Mouse (Mus musculus) liver, embryonic 16.5 days (tissue): ENCODE measurements around the gene Psma6. TPM values are rescaled to one million over a fixed set of nuclear protein-coding genes. Genes with fewer than 3 reads are reported as not detected.

Experiments used
- ATAC-seq: fragments of 200-750 bp; cut with Nextera tagmentation; 2 replicates; pipeline ENCODE4 v1.8.0; 2017; ENCODE audit warnings: low read depth, mild to moderate bottlenecking, moderate number of reproducible peaks, moderate library complexity
- H3K27ac ChIP-seq: fragments of 300-500 bp; sonication (generic); 2 replicates; pipeline ENCODE4 v1.5.1; 2014; ENCODE audit warnings: mild to moderate bottlenecking, low read length
- H3K27me3 ChIP-seq: fragments of 300-500 bp; sonication (generic); 2 replicates; pipeline ENCODE4 v1.6.1; 2014; ENCODE audit warnings: low read depth, low read length, mixed read lengths; ENCODE audit not compliant: control insufficient read depth, insufficient read depth
- H3K36me3 ChIP-seq: fragments of 300-500 bp; sonication (generic); 2 replicates; pipeline ENCODE4 v1.6.1; 2014; ENCODE audit warnings: mild to moderate bottlenecking; ENCODE audit not compliant: control insufficient read depth, insufficient read depth
- H3K4me1 ChIP-seq: fragments of 300-500 bp; sonication (generic); 2 replicates; pipeline ENCODE4 v1.6.1; 2014; ENCODE audit warnings: low read depth, low read length, mixed read lengths; ENCODE audit not compliant: control insufficient read depth
- H3K4me2 ChIP-seq: fragments of 300-500 bp; sonication (generic); 2 replicates; pipeline ENCODE4 v1.6.1; 2014; ENCODE audit warnings: low read depth, low read length, mixed read lengths
- H3K4me3 ChIP-seq: fragments of 300-500 bp; sonication (generic); 2 replicates; pipeline ENCODE4 v1.5.1; 2014; ENCODE audit warnings: low read depth, mild to moderate bottlenecking, low read length
- H3K9ac ChIP-seq: fragments of 300-500 bp; sonication (generic); 2 replicates; pipeline ENCODE4 v1.6.1; 2014; ENCODE audit warnings: low read depth, low read length
- H3K9me3 ChIP-seq: fragments of 300-500 bp; sonication (generic); replicated peaks from 2 replicates; pipeline ENCODE4 v1.6.1; 2016; ENCODE audit warnings: low read length; ENCODE audit not compliant: control insufficient read depth
- WGBS: fragments of 180-500 bp; shearing (Covaris S2); extraction: QIAGEN DNeasy Blood & Tissue Kit; methylation state at CpG from one replicate; pipeline ENCODE4 v1.1.7; 2014; ENCODE audit not compliant: insufficient replicate concordance; 5-methylcytosine and 5-hydroxymethylcytosine counted together
- polyA plus RNA-seq: library from polyadenylated mRNA; unstranded; fragments of >200 nt; fragmentation: Nextera tagmentation; extraction: Ambion mirVana; gene quantifications from 2 replicates; pipeline ENCODE4 v1.2.1, GENCODE M21; 2015

The Psma6 gene
- polyA plus RNA-seq, 1 experiment from 2014 or later: 163 TPM

DNA sequence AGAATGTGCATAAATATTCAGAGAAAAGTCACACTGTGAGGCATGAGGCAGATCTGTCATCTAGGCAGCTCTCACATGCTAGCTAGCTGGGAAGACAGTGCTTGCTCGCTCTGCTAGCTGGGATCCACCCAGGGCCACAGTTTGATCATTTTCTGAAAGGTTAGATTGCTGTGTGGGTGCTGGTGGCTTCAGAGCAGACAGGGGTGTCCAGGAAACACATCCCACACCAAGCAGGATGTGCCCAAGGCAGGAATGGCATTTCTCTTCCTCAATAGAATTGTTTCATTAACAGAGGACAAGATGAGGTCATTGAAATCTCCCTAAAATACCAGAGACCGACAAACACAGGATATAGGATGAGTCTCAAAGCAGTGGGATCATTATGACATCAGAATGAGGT lies 18.9 kb upstream of the Psma6 start:
- H3K4me3 ChIP-seq: no peak overlapping the region
- peaks cover 31% of the 10 kb centered on the region for H3K27me3 ChIP-seq
- no peaks in the 10 kb centered on the region for H3K9me3 ChIP-seq
- H3K4me2 ChIP-seq: no peak overlapping the region
- H3K4me1 ChIP-seq: no peaks in the 10 kb centered on the region
- no peak for ATAC-seq
- no peak overlapping the region for H3K9ac ChIP-seq
- no peaks in the 10 kb centered on the region for H3K36me3 ChIP-seq
- H3K27ac ChIP-seq: no peak overlapping the region
- 56% methylated on average over 2 of the region's 2 CpGs for WGBS

DNA sequence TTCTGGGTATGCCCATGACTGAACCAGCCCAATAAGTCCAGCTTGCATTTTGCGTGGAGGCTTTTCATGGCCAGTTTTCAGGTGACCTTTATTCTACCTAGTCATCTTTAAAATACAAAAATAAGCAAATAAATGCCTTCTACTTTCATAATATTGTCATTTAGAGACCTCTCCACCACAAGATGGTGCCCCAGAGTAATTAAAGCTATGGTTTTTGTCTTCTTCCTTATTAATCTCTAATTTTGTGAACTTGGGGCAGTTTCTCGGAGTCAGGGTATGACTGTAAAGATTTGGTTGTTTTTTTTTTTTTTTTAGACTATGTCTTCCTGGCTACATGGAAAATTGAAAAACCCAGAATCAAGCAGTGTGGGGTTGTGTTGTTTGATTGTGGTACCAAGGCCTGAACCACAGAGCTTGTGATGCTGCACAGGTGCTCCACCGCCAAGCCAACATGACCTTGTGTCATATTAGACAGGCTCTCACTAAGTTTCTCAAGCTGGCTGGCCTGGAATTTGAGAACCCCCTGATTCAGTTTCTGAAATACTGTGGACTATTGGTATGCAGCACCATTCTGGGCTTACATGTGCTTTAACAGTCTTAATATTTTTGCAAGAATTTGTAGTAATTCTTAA lies 11.5 kb upstream of the Psma6 start:
- no peak for ATAC-seq
- WGBS: 78% methylated on average over 3 of the region's 3 CpGs

DNA sequence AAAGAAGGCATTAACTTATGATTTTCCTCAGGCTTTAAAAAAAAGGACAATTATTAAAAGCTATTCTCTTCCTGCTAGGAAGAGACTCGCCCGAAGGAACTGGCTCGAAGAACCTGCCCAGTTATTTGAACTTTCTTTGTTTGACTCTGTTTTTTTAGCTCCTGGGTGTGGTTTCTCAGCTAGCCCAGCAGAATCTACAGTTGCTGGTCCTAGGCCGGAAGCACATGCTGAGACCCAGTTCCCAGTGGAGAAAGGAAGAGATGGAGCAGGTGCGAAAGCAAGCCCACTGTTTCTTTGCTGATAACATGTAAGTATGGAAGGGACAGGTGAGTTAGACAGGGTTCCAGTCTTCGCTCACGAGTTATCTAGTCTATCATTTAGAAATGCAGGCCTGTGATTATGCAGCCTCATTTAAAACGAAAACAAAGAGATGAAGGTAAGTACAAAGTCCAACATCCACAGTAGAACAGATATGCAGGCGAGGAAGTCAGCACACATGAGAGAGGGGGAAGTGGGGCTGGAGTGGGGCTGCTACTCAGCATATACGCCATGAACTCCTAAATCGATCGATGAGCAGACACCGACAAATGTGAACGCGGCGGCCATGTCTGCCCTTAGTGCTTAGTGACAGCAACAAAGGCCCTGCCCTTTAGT lies 6.9 kb upstream of the Psma6 start:
- Histone ChIP-seq H3K27ac (no peak overlapping the region), H3K9me3 (no peaks in the 10 kb centered on the region)

More for the DNA sequence above, 11.5 kb upstream of the Psma6 start:
- no peak overlapping the region for H3K4me2 ChIP-seq
- H3K27me3 ChIP-seq: peaks cover 8% of the 10 kb centered on the region
- no peak overlapping the region for H3K9ac ChIP-seq
- no peaks in the 10 kb centered on the region for H3K36me3 ChIP-seq
- no peaks in the 10 kb centered on the region for H3K4me1 ChIP-seq
- no peak overlapping the region for H3K4me3 ChIP-seq
- no peaks in the 10 kb centered on the region for H3K9me3 ChIP-seq
- H3K27ac ChIP-seq: no peak overlapping the region

DNA sequence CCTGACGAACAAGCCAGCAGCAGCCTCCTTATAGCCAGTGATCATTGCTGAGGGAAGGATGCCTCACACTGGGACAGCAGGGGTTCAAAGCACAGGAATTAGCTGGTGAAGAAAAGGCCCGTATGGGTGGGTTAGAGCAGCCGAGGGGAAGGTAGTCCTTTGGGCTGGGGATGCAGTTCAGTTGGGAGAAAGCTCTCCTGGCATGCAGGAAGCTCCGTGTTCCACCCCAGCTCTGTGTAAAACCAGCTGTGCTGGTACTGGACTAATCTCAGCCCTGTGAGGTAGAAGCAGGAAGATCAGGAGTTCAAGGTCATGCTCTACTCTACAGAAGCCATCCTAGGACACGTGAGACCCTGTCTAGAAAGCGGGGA lies 6.4 kb upstream of the Psma6 start:
- H3K9me3 ChIP-seq: no peaks in the 10 kb centered on the region
- H3K4me2 ChIP-seq: no peak overlapping the region
- WGBS: 69% methylated on average over 6 of the region's 6 CpGs
- no peak overlapping the region for H3K27ac ChIP-seq
- H3K9ac ChIP-seq: no peak overlapping the region
- no peaks in the 10 kb centered on the region for H3K36me3 ChIP-seq
- no peak for ATAC-seq
- no peaks in the 10 kb centered on the region for H3K4me1 ChIP-seq
- H3K27me3 ChIP-seq: no peaks in the 10 kb centered on the region
- no peak overlapping the region for H3K4me3 ChIP-seq

More for the DNA sequence above, 6.9 kb upstream of the Psma6 start:
- H3K36me3 ChIP-seq: no peaks in the 10 kb centered on the region
- no peak overlapping the region for H3K4me3 ChIP-seq
- H3K9ac ChIP-seq: no peak overlapping the region
- H3K4me1 ChIP-seq: no peaks in the 10 kb centered on the region
- no peak for ATAC-seq
- H3K4me2 ChIP-seq: no peak overlapping the region
- no peaks in the 10 kb centered on the region for H3K27me3 ChIP-seq
- 82% methylated on average over 16 of the region's 16 CpGs for WGBS

DNA sequence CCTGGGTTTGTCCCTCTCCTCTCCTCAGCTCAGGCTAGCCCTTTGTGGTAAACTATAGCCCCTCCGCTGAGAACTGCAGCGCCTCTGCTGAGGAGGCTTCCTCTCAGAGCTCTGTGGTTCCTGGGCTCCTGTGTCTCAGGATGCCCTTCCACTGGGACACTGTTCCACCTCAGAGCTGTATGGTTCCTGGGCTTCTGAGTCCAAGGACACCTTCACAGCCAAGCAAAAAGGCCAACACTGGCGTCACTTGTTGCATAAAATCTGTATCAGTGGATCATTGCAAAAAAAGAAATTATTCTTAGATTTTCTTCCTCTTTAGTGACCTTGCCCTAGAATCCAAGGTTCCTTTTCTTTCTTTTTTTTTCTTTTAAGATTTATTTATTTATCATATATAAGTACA lies 804 bp downstream of the Psma6 start:
- WGBS: 71% methylated on average over 3 of the region's 3 CpGs
- no peak overlapping the region for H3K27ac ChIP-seq
- H3K36me3 ChIP-seq: no peaks in the 10 kb centered on the region
- H3K4me2 ChIP-seq: no peak overlapping the region
- no peak overlapping the region for H3K4me3 ChIP-seq
- peaks cover 6% of the 10 kb centered on the region; the same call in 1 of the 2 replicates for H3K4me1 ChIP-seq
- H3K9me3 ChIP-seq: no peaks in the 10 kb centered on the region
- no peaks in the 10 kb centered on the region; the same call in 1 of the 2 replicates for H3K27me3 ChIP-seq
- ATAC-seq: no peak
- H3K9ac ChIP-seq: no peak overlapping the region

DNA sequence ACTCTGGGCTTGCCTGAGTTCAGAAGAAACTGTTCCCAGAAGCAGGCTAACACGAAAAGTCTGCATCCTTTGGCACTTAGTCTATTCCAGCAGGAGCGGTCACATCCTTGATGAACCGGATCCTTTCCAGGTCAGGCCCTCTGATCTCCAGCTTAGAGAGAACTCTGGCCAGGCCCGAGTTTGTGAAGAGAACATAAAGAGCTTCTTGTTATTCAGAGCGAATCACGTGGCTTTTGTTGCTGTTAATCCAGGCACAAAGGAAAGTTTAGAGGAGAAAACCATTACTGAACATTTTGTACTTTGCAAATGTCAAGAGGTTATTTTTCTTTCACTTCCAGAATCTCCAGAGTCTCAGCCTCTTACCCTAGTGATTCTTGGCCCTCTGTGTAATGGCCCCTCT lies 1.9 kb downstream of the Psma6 start:
- no peak for ATAC-seq
- Histone ChIP-seq H3K9ac (no peak overlapping the region), H3K9me3 (no peaks in the 10 kb centered on the region), H3K4me2 (no peak overlapping the region), H3K27me3 (no peaks in the 10 kb centered on the region; the same call in 1 of the 2 replicates), H3K27ac (no peak overlapping the region), H3K4me3 (no peak overlapping the region), H3K36me3 (no peaks in the 10 kb centered on the region), H3K4me1 (peaks cover 6% of the 10 kb centered on the region; the same call in 1 of the 2 replicates)
- WGBS: 71% methylated on average over 6 of the region's 6 CpGs

DNA sequence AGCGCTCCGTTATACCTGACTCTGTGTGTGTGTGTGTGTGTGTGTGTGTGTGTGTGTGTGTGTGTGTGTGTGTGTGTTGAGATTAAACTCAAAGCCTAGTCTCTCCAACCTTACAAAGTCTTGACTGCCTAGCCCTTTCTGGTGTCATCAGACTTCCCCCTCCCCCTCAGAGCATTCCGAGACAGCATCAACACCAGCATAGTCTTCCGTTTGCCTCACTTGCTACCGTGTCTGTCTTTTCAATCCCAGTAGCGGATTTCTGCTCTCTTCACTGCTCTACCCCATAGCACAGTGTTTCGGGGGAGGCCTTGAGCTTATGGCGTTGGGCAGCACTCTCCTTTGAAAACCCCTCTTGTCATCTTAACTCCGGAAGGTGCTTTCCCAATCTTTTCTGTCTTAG lies 2.4 kb downstream of the Psma6 start:
- Histone ChIP-seq H3K27me3 (no peaks in the 10 kb centered on the region; the same call in 1 of the 2 replicates), H3K4me1 (peaks cover 6% of the 10 kb centered on the region; the same call in 1 of the 2 replicates), H3K9me3 (no peaks in the 10 kb centered on the region), H3K36me3 (no peaks in the 10 kb centered on the region), H3K27ac (no peak overlapping the region), H3K4me3 (no peak overlapping the region), H3K4me2 (no peak overlapping the region), H3K9ac (no peak overlapping the region)
- WGBS: 73% methylated on average over 9 of the region's 9 CpGs
- no peak for ATAC-seq

DNA sequence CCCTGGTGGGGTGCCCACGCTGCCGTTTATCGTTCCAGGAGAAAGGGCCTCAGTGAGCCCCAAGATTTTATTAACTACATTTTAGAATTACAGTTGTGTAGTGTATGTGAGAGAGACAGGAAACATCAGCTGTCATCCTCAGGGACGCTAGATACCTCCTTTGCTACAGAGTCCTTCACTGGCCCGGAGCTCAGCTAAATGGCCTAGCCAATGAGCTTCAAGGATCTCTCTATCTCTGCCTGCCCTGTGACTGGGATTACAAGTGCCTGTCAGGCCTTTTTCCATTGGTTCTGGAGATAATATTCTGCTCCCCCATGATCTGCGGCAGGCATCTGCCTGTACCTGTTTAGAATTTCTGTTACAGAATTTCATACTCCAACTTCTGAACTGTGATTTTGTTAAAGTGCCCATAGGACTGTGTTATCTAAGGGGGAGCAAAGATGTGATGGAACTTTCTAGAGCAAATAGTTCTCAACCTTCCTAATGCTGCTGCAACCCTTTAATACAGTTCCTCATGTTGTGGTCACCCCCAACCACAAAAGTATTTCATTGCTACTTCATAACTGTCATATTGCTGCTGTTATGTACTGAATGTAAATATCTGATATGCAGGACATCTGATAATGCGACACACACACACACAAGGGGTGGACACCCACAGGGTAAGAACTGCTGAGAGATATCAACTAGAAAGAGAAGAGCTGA lies 3.2 kb downstream of the Psma6 start:
- H3K36me3 ChIP-seq: no peaks in the 10 kb centered on the region
- H3K27me3 ChIP-seq: no peaks in the 10 kb centered on the region; the same call in 1 of the 2 replicates
- 44% methylated on average over 7 of the region's 7 CpGs for WGBS
- no peak overlapping the region for H3K4me2 ChIP-seq
- H3K9me3 ChIP-seq: no peaks in the 10 kb centered on the region
- no peak overlapping the region for H3K9ac ChIP-seq
- H3K27ac ChIP-seq: peak overlapping the region; percentile 14; the same call in 1 of the 2 replicates
- H3K4me1 ChIP-seq: peaks cover 6% of the 10 kb centered on the region; the same call in 1 of the 2 replicates
- H3K4me3 ChIP-seq: no peak overlapping the region
- no peak for ATAC-seq
